Mouse (Mus musculus) lung, embryonic 14.5 days (tissue): ENCODE measurements around the gene Rps27. TPM values are rescaled to one million over a fixed set of nuclear protein-coding genes. Genes with fewer than 3 reads are reported as not detected.

ENCODE experiments used
- ATAC-seq: fragments of 200-750 bp; cut with Nextera tagmentation; 2 replicates; pipeline ENCODE4 v1.8.0; 2017; ENCODE audit warnings: mild to moderate bottlenecking, moderate TSS enrichment, moderate library complexity; ENCODE audit not compliant: insufficient read depth
- DNase-seq: peaks from one replicate; pipeline ENCODE4 v3.0.0-alpha.2; 2015
- H3K27ac ChIP-seq: fragments of 300-500 bp; sonication (generic); 2 replicates; pipeline ENCODE4 v1.5.1; 2014; ENCODE audit warnings: low read depth, mild to moderate bottlenecking, moderate library complexity
- H3K27me3 ChIP-seq: fragments of 300-500 bp; sonication (generic); 2 replicates; pipeline ENCODE4 v1.6.1; 2014; ENCODE audit warnings: low read length, control low read depth; ENCODE audit not compliant: insufficient read depth
- H3K36me3 ChIP-seq: fragments of 300-500 bp; sonication (generic); 2 replicates; pipeline ENCODE4 v1.6.1; 2014; ENCODE audit warnings: control low read depth; ENCODE audit not compliant: insufficient read depth
- H3K4me1 ChIP-seq: fragments of 300-500 bp; sonication (generic); 2 replicates; pipeline ENCODE4 v1.6.1; 2014; ENCODE audit warnings: antibody characterized with exemption, control low read depth; ENCODE audit not compliant: insufficient read depth
- H3K4me2 ChIP-seq: fragments of 300-500 bp; sonication (generic); 2 replicates; pipeline ENCODE4 v1.6.1; 2014; ENCODE audit warnings: mild to moderate bottlenecking
- H3K4me3 ChIP-seq: fragments of 300-500 bp; sonication (generic); 2 replicates; pipeline ENCODE4 v1.5.1; 2014; ENCODE audit warnings: low read depth, low read length
- H3K9ac ChIP-seq: fragments of 300-500 bp; sonication (generic); 2 replicates; pipeline ENCODE4 v1.6.1; 2014
- H3K9me3 ChIP-seq: fragments of 300-500 bp; sonication (generic); 2 replicates; pipeline ENCODE4 v1.6.1; 2016; ENCODE audit warnings: low read depth, low read length, control low read depth
- CTCF ChIP-seq: IDR thresholded peaks from 2 replicates; pipeline ENCODE4 v1.5.1; 2016; ENCODE audit warnings: antibody characterized with exemption, low read depth
- WGBS: fragments of 180-500 bp; shearing (Covaris S2); extraction: QIAGEN DNeasy Blood & Tissue Kit; methylation state at CpG from one replicate; pipeline ENCODE4 v1.1.7; 2014; 5-methylcytosine and 5-hydroxymethylcytosine counted together
- polyA plus RNA-seq: library from polyadenylated mRNA; unstranded; fragments of >200 nt; fragmentation: Nextera tagmentation; extraction: Ambion mirVana; gene quantifications from 2 replicates; pipeline ENCODE4 v1.2.1, GENCODE M21; 2014

Gene Rps27
- polyA plus RNA-seq, 1 experiment from 2014 or later: 1,714 TPM

- H3K4me2 ChIP-seq: peak overlapping the region; percentile 73
- H3K9me3 ChIP-seq: no peaks in the 10 kb centered on the region
- H3K27ac ChIP-seq: peak overlapping the region; percentile 95
- H3K27me3 ChIP-seq: no peaks in the 10 kb centered on the region
- WGBS: 1% methylated on average over 3 of the region's 3 CpGs
- H3K4me1 ChIP-seq: peaks cover 9% of the 10 kb centered on the region
- H3K4me3 ChIP-seq: peak overlapping the region; percentile 69
- peaks cover 18% of the 10 kb centered on the region for H3K36me3 ChIP-seq
- DNase-seq: no peak
- TF ChIP-seq CTCF: 0 out of 2 replicates have a peak, but pooled peaks have one; percentile 18
- peak overlapping the region; percentile 79 for H3K9ac ChIP-seq
- peak; percentile 29; the same call in 1 of the 2 replicates for ATAC-seq
Measured at GRCm38 (mm10) chr3:90247630-90247959, 34.1 kb upstream of the Rps27 start.

DNA sequence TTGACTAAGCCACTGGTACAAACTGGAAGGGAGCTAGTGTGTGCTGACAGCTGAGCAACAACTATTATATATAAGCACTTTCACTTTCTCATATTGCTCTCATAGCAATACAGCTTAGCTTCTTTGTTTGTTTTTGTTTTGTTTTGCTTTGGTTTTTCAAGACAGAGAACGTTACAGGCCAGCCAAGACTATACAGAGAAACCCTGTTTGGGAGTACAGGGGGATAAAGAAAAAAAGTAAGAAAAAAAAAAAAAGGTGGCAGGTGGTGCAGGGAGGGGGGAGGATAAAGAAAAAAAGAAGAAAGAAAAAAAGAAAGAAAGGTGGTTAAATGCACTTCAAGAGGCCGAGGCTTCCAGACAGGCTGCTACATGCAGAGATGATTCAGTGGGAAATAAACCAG, 32.0 kb upstream of the Rps27 start:
- Histone ChIP-seq H3K27ac (no peak overlapping the region), H3K4me2 (no peak overlapping the region), H3K4me1 (peaks cover 9% of the 10 kb centered on the region), H3K9ac (no peak overlapping the region), H3K4me3 (no peak overlapping the region), H3K36me3 (peaks cover 4% of the 10 kb centered on the region; the same call in 1 of the 2 replicates), H3K9me3 (no peaks in the 10 kb centered on the region), H3K27me3 (no peaks in the 10 kb centered on the region)
- TF ChIP-seq CTCF: no peak
- no peak for ATAC-seq
- 48% methylated on average over 2 of the region's 2 CpGs for WGBS
- no peak for DNase-seq

- Histone ChIP-seq H3K4me1 (peaks cover 9% of the 10 kb centered on the region), H3K9me3 (no peaks in the 10 kb centered on the region), H3K27me3 (no peaks in the 10 kb centered on the region), H3K36me3 (no peaks in the 10 kb centered on the region), H3K4me3 (peak within 1 kb of the TSS; percentile 37), H3K4me2 (peak within 1 kb of the TSS; percentile 76), H3K27ac (peak within 1 kb of the TSS; percentile 70), H3K9ac (peak within 1 kb of the TSS; percentile 31; the same call in 1 of the 2 replicates)
- peak; percentile 91 for DNase-seq
- TF ChIP-seq CTCF: no peak
- peak; percentile 76 for ATAC-seq
- WGBS: 3% methylated on average over 19 of the region's 19 CpGs
Measured at GRCm38 (mm10) chr3:90242984-90243775, 29.7 kb upstream of the Rps27 start, which contains the start of gene Creb3l4. Creb3l4 (minus strand) TSS chr3:90243512.

DNA sequence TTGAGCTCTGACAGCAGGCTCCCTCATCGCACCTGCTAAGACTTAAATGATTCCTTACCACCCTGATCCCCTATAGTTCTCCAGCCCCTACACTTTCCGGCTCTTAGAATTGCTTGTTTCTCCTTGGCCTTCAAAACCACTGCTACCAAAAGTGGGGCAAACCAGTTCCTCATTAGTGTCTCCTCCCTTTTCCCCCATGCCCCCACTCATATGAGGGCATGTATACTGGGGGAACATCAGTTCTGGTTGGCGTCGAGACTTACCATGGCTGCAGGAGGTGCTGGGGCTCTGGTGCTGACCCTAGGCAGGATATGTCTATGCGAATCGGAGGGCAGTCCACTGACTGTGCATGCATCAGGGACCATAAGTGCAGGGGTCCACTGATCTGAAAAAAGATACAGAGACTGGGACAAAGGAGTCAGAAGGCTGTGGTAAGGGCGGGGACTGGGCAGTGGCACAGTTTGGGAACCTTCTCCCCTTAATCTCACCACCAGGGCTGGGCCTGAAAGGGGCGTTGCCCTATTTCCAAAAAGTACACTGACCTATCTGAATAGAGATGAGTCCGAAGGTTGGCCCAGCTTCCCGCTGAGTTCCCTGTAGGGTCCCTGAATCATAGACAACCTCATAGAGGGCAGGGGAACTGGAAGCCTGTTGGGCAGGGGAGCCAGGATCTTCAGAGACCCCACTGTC, 28.4 kb upstream of the Rps27 start:
- Histone ChIP-seq H3K9ac (no peak overlapping the region), H3K27me3 (no peaks in the 10 kb centered on the region), H3K4me2 (no peak overlapping the region), H3K9me3 (no peaks in the 10 kb centered on the region), H3K27ac (no peak overlapping the region), H3K4me1 (peaks cover 5% of the 10 kb centered on the region; the same call in 1 of the 2 replicates), H3K4me3 (no peak overlapping the region), H3K36me3 (no peaks in the 10 kb centered on the region)
- WGBS: 84% methylated on average over 10 of the region's 10 CpGs
- no peak for TF ChIP-seq CTCF
- ATAC-seq: no peak
- DNase-seq: no peak

DNA sequence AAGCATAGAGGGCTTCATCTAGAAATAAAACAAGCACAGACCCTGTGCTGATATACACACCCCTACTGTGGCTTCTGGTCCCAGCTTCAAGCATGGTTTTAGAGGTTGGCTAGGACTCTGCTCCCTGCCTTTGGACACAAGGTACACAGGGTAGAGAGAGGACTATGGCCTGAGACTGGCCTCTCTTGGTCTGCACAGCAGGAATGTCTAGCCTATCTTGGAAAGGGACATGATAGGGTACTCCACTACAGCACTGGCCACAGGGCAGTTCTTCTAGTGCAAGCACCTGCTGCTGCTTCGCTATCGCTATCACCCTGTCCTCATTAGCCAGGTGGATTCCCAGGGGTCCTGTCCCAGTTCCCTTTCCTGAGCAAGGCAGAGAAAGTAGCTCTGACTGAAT, 27.8 kb upstream of the Rps27 start:
- H3K27ac ChIP-seq: no peak overlapping the region
- ATAC-seq (no peak), DNase-seq (no peak)
- 91% methylated on average over 2 of the region's 2 CpGs for WGBS
- peaks cover 4% of the 10 kb centered on the region; the same call in 1 of the 2 replicates for H3K36me3 ChIP-seq
- no peaks in the 10 kb centered on the region for H3K27me3 ChIP-seq
- no peaks in the 10 kb centered on the region for H3K9me3 ChIP-seq
- no peak for TF ChIP-seq CTCF
- no peak overlapping the region for H3K4me3 ChIP-seq
- H3K4me2 ChIP-seq: no peak overlapping the region
- H3K4me1 ChIP-seq: peaks cover 5% of the 10 kb centered on the region; the same call in 1 of the 2 replicates
- H3K9ac ChIP-seq: no peak overlapping the region

- WGBS: under 1% methylated on average over 61 of the region's 61 CpGs
Measured at GRCm38 (mm10) chr3:90231507-90232333, 18.3 kb upstream of the Rps27 start, which contains the start of gene Jtb. Jtb (plus strand) TSS chr3:90231597.

More at GRCm38 (mm10) chr3:90231507-90232333, 18.3 kb upstream of the Rps27 start, which contains the start of gene Jtb:
- H3K27ac ChIP-seq: peak within 1 kb of the TSS; percentile 79
- H3K4me3 ChIP-seq: peak within 1 kb of the TSS; percentile 57
- DNase-seq (peak; percentile 96), ATAC-seq (peak; percentile 96)
- H3K27me3 ChIP-seq: no peaks in the 10 kb centered on the region
- H3K9me3 ChIP-seq: no peaks in the 10 kb centered on the region
- peaks cover 30% of the 10 kb centered on the region for H3K36me3 ChIP-seq
- H3K4me2 ChIP-seq: peak within 1 kb of the TSS; percentile 70
- TF ChIP-seq CTCF: no peak
- H3K9ac ChIP-seq: peak within 1 kb of the TSS; percentile 74
- H3K4me1 ChIP-seq: no peaks in the 10 kb centered on the region
